ENCODE assay signal across 10 mouse cellular contexts in genomic region chr9:54736284-54736701, GRCm38 (mm10). TPM values are rescaled to one million over a fixed set of nuclear protein-coding genes. Genes with fewer than 3 reads are reported as not detected.
DNase-seq lines count a peak whose midpoint lies in the region; ATAC-seq and TF ChIP-seq lines count a peak whose summit lies in the region.
"Had no signal": no experiment of that assay in that cellular context is flagged by ENCODE, and none has a peak within 500 bp of the region (broad histone marks: within the 10 kb centered on the region; RNA-seq: fewer than 3 reads in every experiment).

No protein-coding gene starts in this region.

- peak; percentile 49 for DNase-seq in gastrocnemius, adult 2 months
- no peak for DNase-seq in gastrocnemius, adult 8-10 months (ENCODE audit: low spot score in 2 of 2)
- DNase-seq in B cell, adult 2 months = peak; percentile 72 to 75
- peak; percentile 62 for DNase-seq in adrenal gland, postnatal 14 days
- peak; percentile 80 for DNase-seq in intestine, embryonic 14.5 days (ENCODE audit: low spot score)
- peak; percentile 55 for DNase-seq in lung, postnatal 14 days
- peak; percentile 65 for DNase-seq in stomach, postnatal 0 days (ENCODE audit: low spot score)

- intact Hi-C loops in gastrocnemius, adult 2 months (cut with DNase I) = loop anchor here (5.0 kb wide), 1 partner anchor 376 kb away; no protein-coding TSS in a partner anchor

- no peak overlapping the region for H3K27ac ChIP-seq in gastrocnemius, adult 2 months
- no peak overlapping the region for H3K27ac ChIP-seq in embryonic facial prominence, embryonic 13.5 days
- H3K27ac ChIP-seq in intestine, embryonic 14.5 days (ENCODE audit: low read depth) = no peak overlapping the region
- H3K27ac ChIP-seq in stomach, postnatal 0 days (replicated peaks) = no peak overlapping the region
- H3K27ac ChIP-seq: embryonic facial prominence, embryonic 15.5 days; neural tube, embryonic 13.5 days had no signal

- no peak for ATAC-seq in embryonic facial prominence, embryonic 13.5 days (ENCODE audit: insufficient number of reproducible peaks, insufficient read depth, low FRiP score, low TSS enrichment, low read depth)
- no peak for ATAC-seq in intestine, embryonic 14.5 days (replicated peaks; ENCODE audit: low FRiP score, low TSS enrichment, low read depth)
- ATAC-seq in stomach, postnatal 0 days (ENCODE audit: low FRiP score, low TSS enrichment) = no peak

- no peak for TF ChIP-seq EP300 in stomach, postnatal 0 days (optimal IDR thresholded peaks at IDR 0.05)

- H3K4me3 ChIP-seq in gastrocnemius, adult 2 months = 0 out of 2 replicates have a peak overlapping the region, but pooled peaks have one; percentile 29
- H3K4me3 ChIP-seq in embryonic facial prominence, embryonic 13.5 days = no peak overlapping the region
- H3K4me3 ChIP-seq in intestine, embryonic 14.5 days (ENCODE audit: low read depth, low read length) = no peak overlapping the region
- no peak overlapping the region for H3K4me3 ChIP-seq in stomach, postnatal 0 days (ENCODE audit: low read depth, low read length)
- H3K4me3 ChIP-seq: embryonic facial prominence, embryonic 15.5 days; neural tube, embryonic 13.5 days had no signal

- H3K4me1 ChIP-seq in embryonic facial prominence, embryonic 13.5 days = peaks cover 35% of the 10 kb centered on the region
- peaks cover 17% of the 10 kb centered on the region for H3K4me1 ChIP-seq in intestine, embryonic 14.5 days (replicated peaks; ENCODE audit: control insufficient read depth, insufficient read depth, low read length)
- H3K4me1 ChIP-seq in stomach, postnatal 0 days (replicated peaks; ENCODE audit: control insufficient read depth, insufficient read depth) = 0 out of 2 replicates have a peak, but pooled peaks cover 2% of the 10 kb centered on the region

- peak overlapping the region; percentile 22; the same call in 1 of the 2 replicates for H3K4me2 ChIP-seq in embryonic facial prominence, embryonic 13.5 days
- no peak overlapping the region for H3K4me2 ChIP-seq in intestine, embryonic 14.5 days (ENCODE audit: low read length)
- no peak overlapping the region for H3K4me2 ChIP-seq in stomach, postnatal 0 days (replicated peaks; ENCODE audit: low read depth)
- H3K4me2 ChIP-seq: embryonic facial prominence, embryonic 15.5 days; neural tube, embryonic 13.5 days had no signal

- H3K9ac ChIP-seq in embryonic facial prominence, embryonic 13.5 days = no peak overlapping the region
- no peak overlapping the region for H3K9ac ChIP-seq in intestine, embryonic 14.5 days (ENCODE audit: low read length)
- no peak overlapping the region for H3K9ac ChIP-seq in stomach, postnatal 0 days (ENCODE audit: low read length)
- H3K9ac ChIP-seq: embryonic facial prominence, embryonic 15.5 days; neural tube, embryonic 13.5 days had no signal

- H3K9me3 ChIP-seq in embryonic facial prominence, embryonic 13.5 days = no peaks in the 10 kb centered on the region
- H3K9me3 ChIP-seq in intestine, embryonic 14.5 days (ENCODE audit: control insufficient read depth, low read length) = no peaks in the 10 kb centered on the region
- no peaks in the 10 kb centered on the region for H3K9me3 ChIP-seq in stomach, postnatal 0 days (ENCODE audit: control insufficient read depth, low read length)
- H3K9me3 ChIP-seq: embryonic facial prominence, embryonic 15.5 days; neural tube, embryonic 13.5 days had no signal

- peak; percentile 70 for TF ChIP-seq CTCF in gastrocnemius, adult 2 months (IDR thresholded peaks at IDR 0.05)
- peak; percentile 81 for TF ChIP-seq CTCF in stomach, postnatal 0 days (IDR thresholded peaks at IDR 0.05; ENCODE audit: low read depth)

- 14% methylated on average over 9 of the region's 9 CpGs for WGBS in embryonic facial prominence, embryonic 13.5 days
- WGBS in intestine, embryonic 14.5 days = 18% methylated on average over 9 of the region's 9 CpGs
- 17% methylated on average over 9 of the region's 9 CpGs for WGBS in stomach, postnatal 0 days

- H3K36me3 ChIP-seq in embryonic facial prominence, embryonic 13.5 days = peaks cover 2% of the 10 kb centered on the region; the same call in 1 of the 2 replicates
- H3K36me3 ChIP-seq in intestine, embryonic 14.5 days (ENCODE audit: control insufficient read depth, insufficient read depth, low read length) = no peaks in the 10 kb centered on the region
- H3K36me3 ChIP-seq in stomach, postnatal 0 days (ENCODE audit: control insufficient read depth, insufficient read depth, low read length) = no peaks in the 10 kb centered on the region
- H3K36me3 ChIP-seq: embryonic facial prominence, embryonic 15.5 days; neural tube, embryonic 13.5 days had no signal

- H3K27me3 ChIP-seq in embryonic facial prominence, embryonic 13.5 days = no peaks in the 10 kb centered on the region
- no peaks in the 10 kb centered on the region for H3K27me3 ChIP-seq in intestine, embryonic 14.5 days (replicated peaks; ENCODE audit: control insufficient read depth, insufficient read depth, low read length)
- no peaks in the 10 kb centered on the region for H3K27me3 ChIP-seq in stomach, postnatal 0 days (ENCODE audit: control insufficient read depth, insufficient read depth, low read length)
- H3K27me3 ChIP-seq: embryonic facial prominence, embryonic 15.5 days had no signal

RNA-seq across cellular contexts. Expression of gene Wdr61, which starts 2.0 kb away (rescaled TPM):
- total RNA-seq in gastrocnemius, adult 2 months (2021) = 10 to 100 TPM; 17.9 to 20.8 TPM
- total RNA-seq in gastrocnemius, adult 8-10 months (2022) = 10 to 100 TPM; 15.5 to 20.2 (median 17.1) TPM
- 71.9 and 72.6 TPM in 2 replicates for total RNA-seq in adrenal gland, postnatal 14 days (2021)
- 156 and 167 TPM in 2 replicates for polyA plus RNA-seq in embryonic facial prominence, embryonic 13.5 days (2015; fragmentation: Nextera tagmentation; extraction: Ambion mirVana)
- 162 and 170 TPM in 2 replicates for polyA plus RNA-seq in intestine, embryonic 14.5 days (2014; fragmentation: Nextera tagmentation; extraction: Ambion mirVana)
- 129 and 132 TPM in 2 replicates for polyA plus RNA-seq in stomach, postnatal 0 days (2015; fragmentation: Nextera tagmentation; extraction: Ambion mirVana)

RNA-seq across cellular contexts. Expression of gene Crabp1, which starts 28.3 kb away (rescaled TPM):
- 1 to 10 TPM in 1 of 2 experiments, not detected in 1; 2.2 TPM for total RNA-seq in gastrocnemius, adult 2 months (2021)
- 1 to 10 TPM in 1 of 4 experiments, under 1 TPM in 2, not detected in 1; 0.41 to 2.0 (median 0.88) TPM for total RNA-seq in gastrocnemius, adult 8-10 months (2022)
- total RNA-seq in adrenal gland, postnatal 14 days (2021) = 6.5 and 8.2 TPM in 2 replicates
- polyA plus RNA-seq in embryonic facial prominence, embryonic 13.5 days (2015; fragmentation: Nextera tagmentation; extraction: Ambion mirVana) = 743 and 842 TPM in 2 replicates
- polyA plus RNA-seq in intestine, embryonic 14.5 days (2014; fragmentation: Nextera tagmentation; extraction: Ambion mirVana) = 15.9 and 22.6 TPM in 2 replicates
- 2.8 and 4.1 TPM in 2 replicates for polyA plus RNA-seq in stomach, postnatal 0 days (2015; fragmentation: Nextera tagmentation; extraction: Ambion mirVana)

RNA-seq across cellular contexts. Expression of gene Dnaja4, which starts 37.6 kb away (rescaled TPM):
- 10 to 100 TPM; 43.5 to 87.0 TPM for total RNA-seq in gastrocnemius, adult 2 months (2021)
- total RNA-seq in gastrocnemius, adult 8-10 months (2022) = 10 to 100 TPM; 49.0 to 56.8 (median 51.9) TPM
- total RNA-seq in adrenal gland, postnatal 14 days (2021) = 15.7 and 18.2 TPM in 2 replicates
- polyA plus RNA-seq in embryonic facial prominence, embryonic 13.5 days (2015; fragmentation: Nextera tagmentation; extraction: Ambion mirVana) = 7.3 and 8.2 TPM in 2 replicates
- polyA plus RNA-seq in intestine, embryonic 14.5 days (2014; fragmentation: Nextera tagmentation; extraction: Ambion mirVana) = 3.6 and 5.0 TPM in 2 replicates
- polyA plus RNA-seq in stomach, postnatal 0 days (2015; fragmentation: Nextera tagmentation; extraction: Ambion mirVana) = 5.5 and 6.2 TPM in 2 replicates

Comparison
In these comparisons a context has a peak if more than half of its experiments do, and no peak if none do; other contexts are left out.
1. DNase-seq: peak in gastrocnemius, adult 2 months (single experiment), B cell, adult 2 months (2 of 2), adrenal gland, postnatal 14 days (single experiment), intestine, embryonic 14.5 days (single experiment), lung, postnatal 14 days (single experiment) and stomach, postnatal 0 days (single experiment); none in gastrocnemius, adult 8-10 months (0 of 2).